Mouse (Mus musculus) WW6 (cell line): ENCODE data around the gene AI597479.

ENCODE experiments used
- DNase-seq: peaks from one replicate; pipeline ENCODE4 v3.0.0-alpha.2; 2013; ENCODE audit warnings: low read depth, low spot score

The AI597479 gene

GRCm38 (mm10) chr1:43162394-43162793 lies 63.9 kb downstream of the AI597479 start:
- no peak for DNase-seq

- no peak for DNase-seq
Observed at GRCm38 (mm10) chr1:43163084-43163466, 64.6 kb downstream of the AI597479 start.

GRCm38 (mm10) chr1:43163467-43164418 lies 65.2 kb downstream of the AI597479 start:
- no peak for DNase-seq

GRCm38 (mm10) chr1:43164582-43164981 lies 66.1 kb downstream of the AI597479 start:
- no peak for DNase-seq
